Mouse (Mus musculus): ENCODE data around the gene Gsn.

DNA sequence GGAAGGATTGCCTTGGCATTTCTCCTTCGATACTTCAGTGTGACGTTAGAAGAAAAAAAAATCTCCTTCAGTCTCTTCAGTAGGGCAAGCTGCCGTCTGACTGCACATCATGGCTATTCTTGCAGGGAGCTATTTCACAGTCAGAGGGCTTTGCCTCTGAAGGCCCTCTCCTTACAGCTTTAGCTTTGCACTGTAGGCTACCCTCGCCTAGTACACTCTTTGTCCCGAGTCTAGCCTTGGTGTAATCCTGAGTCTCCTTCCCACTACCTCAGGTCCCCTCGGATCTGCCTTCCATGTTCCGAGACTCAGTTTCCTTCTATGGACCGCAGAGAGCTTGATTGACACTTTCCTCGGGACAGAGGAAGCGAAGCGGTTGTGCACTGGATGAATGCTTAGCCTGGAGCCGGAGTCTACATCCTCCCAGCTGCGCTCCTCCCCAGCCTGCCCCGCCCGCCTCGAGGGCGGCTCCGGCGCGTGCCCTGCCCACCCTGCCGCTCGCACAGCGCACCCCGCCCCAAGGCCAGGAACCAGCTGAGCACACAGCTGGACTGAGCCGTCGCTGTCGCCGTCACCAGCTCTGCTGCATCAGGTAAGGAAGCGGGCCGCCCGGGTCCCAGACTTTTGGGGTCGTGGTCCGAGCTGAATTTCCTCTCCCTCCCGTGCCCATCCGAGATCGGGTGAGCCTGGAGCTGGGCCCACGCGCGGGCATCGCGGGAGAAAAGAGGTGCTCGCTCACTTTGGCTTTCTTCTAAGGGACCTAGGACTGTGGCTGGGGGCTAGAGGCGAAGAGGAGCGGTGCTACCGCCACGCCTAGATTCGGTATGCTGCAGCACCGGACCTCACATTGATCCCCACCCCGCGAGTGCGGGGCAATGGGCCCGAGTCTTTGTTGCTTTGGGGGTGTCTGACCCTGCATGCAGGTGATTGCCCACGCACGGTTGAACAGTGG lies at the start of gene Gsn:
- no peak for TF ChIP-seq CTCF (IDR thresholded peaks at IDR 0.05; ENCODE audit: low read depth, low read length)
- TF ChIP-seq POLR2A (IDR thresholded peaks at IDR 0.05; ENCODE audit: insufficient read depth, low read length) = no peak
- no peak for TF ChIP-seq EP300 (IDR thresholded peaks at IDR 0.05; ENCODE audit: insufficient read depth, low read depth, low read length)

All from ES-Bruce4 (cell line).